Mouse (Mus musculus) layer of hippocampus, postnatal 25 days (tissue): ENCODE measurements around the gene Gpr132. TPM values are rescaled to one million over a fixed set of nuclear protein-coding genes. Genes with fewer than 3 reads are reported as not detected.

Experiments used
- DNase-seq, 2 experiments: peaks; one replicate each; pipeline ENCODE4 v3.0.0; 2022; ENCODE audit warnings: mixed read lengths in 2 of 2, low spot score in 1 of 2; ENCODE audit errors: extremely low spot score in 1 of 2
- total RNA-seq, 2 experiments: library from RNA; stranded (reverse); gene quantifications; 2 replicates each; pipeline ENCODE4 v1.2.3; 2021

Gene Gpr132
- total RNA-seq: under 1 TPM in 1 of 2 experiments, not detected in 1; 0.10 TPM

DNA sequence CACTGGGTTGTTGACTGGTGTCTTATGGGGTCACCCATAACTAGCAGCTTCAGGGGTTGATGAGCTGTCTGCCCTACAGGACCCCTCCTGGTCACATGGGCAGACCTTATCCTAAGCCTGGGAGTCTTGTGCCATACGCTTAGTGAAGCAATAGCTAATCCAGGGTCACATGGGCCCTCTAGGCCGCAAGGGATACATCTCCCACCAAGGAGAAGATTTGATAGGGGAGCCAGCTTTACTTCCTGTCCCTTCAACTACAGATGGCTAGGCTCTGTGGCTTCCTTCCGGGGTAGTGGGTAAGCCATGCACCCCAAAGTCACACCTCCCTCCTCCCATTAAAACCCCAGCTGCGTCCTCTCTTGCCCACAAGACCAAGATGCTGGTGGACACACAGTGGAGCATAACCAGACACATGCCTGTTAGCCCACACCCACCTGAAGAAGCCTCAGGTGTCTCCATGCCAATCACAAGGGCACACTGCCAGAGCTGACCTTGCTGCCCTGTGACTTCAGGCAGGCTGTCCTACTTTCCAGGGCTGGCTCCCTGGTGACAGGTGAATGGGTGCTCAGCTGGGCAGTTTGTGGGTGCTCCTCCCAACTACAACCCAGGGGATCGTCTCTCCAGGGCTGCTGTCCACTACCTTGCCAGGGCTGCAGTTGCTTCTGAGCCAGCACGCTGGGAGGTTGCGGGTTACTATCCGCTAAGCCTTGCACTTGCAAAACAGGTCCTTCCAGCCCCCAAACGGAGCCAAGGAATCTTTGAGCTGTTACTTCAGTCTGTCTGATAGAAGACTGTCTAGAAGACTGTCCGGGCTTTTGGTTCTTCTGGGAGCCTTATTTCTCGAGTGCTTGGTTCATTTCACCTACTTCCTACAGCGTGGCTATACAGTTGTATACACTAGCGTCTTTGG is at the start of gene Gpr132:
Gene Gpr132 (minus strand): TSS at position 51 of the 910 bp plus-strand sequence.
- DNase-seq: no peak

GRCm38 (mm10) chr12:112917486-112917885 is 49.5 kb upstream of the Gpr132 start:
- no peak for DNase-seq

DNA sequence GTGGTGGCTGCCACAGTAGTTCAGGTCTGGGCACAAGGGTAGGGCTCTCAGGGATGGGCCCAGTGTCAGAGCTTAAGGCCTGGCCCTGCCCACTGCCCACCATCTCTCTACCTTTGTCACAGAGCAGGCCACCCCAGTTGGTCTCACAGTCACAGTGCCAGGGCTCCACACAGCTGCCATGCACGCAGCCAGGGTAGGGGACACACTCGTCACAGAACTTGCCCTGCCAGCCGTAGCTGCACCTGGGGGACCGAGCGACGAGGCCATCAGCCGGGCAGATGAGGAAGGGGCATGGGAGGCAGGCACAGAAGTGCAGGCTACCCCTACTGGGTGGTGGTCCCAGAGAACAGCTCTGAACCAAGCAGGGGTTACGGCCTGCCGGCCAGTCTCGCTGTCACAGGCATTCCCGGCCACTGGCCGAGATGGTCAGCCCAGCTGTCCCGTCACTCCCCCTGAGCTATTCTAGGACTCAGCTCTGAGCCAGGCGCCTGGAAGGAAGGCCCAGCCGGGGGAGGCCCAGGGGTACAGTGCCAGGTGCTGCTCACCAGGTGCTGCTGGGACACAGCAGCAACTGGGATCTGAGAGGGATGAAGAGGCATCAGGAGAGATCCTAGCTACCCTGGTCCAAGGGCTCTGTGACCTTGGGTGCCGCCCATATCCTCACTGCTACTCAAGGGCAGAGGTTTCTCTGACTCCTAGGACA is 48.8 kb upstream of the Gpr132 start:
- no peak for DNase-seq

DNA sequence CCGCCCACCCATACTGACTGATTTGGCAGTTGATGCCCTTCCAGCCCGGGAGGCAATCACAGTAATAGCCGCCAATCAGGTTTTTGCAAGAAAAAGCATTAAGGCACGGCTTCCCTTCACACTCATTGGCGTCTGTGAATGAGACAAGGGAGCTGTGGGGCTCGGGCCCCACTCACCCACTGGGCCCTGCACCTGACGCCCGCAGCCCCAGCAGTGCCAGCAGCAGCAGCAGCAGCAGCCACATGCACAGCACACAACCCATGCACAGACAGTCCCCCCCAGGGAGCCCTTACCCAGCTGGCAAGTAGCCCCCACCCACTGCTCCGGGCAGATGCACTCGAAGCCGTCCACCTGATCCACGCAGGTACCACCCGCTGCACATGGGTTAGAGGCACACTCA is 47.6 kb upstream of the Gpr132 start:
- DNase-seq: no peak

- DNase-seq: no peak
Observed at GRCm38 (mm10) chr12:112914527-112914926, 46.5 kb upstream of the Gpr132 start.

DNA sequence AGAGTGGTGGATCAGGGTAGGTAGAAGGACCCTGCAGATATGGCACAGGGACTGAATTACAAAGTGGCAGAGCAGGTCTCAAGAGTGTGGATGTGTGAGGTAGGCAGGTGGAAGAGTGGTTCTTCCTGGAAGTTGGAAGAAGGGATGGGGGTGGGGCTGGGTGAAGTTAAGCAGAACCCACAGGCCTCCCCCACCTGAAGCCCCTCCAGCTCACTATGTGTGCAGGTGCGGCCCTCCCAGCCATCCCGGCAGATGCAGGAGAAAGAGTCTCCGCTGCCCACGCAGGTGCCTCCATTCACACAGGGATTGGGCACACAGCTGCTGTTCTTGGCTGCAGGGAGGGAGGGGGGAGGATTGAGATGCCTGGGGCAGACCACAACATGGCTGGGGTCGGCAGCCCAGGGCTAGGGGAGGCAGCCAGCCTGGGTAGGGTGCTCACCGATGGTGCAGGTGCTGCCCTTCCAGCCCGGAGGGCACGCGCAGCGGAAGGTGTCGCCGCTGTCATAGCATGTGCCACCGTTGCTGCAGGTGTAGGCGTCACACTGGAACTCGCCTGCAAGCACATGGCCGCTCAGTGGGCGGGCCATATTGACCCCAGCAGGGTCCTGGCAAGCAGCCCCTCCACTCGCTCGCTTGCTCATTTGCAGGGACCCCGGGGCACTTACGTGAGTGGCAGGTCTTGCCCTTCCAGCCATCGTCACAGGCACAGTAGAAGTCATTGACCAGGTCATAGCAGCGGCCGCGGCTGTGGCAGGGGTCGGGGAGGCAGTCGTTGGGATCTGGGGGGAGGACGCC is 45.1 kb upstream of the Gpr132 start:
- no peak for DNase-seq

GRCm38 (mm10) chr12:112911701-112912100 is 43.7 kb upstream of the Gpr132 start:
- no peak for DNase-seq

GRCm38 (mm10) chr12:112908991-112909390 is 41.0 kb upstream of the Gpr132 start:
- no peak for DNase-seq

GRCm38 (mm10) chr12:112905001-112905400 is 37.0 kb upstream of the Gpr132 start:
- DNase-seq: no peak

GRCm38 (mm10) chr12:112903941-112904340 is 35.9 kb upstream of the Gpr132 start:
- DNase-seq: no peak

- no peak for DNase-seq
Observed at GRCm38 (mm10) chr12:112900641-112901040, 32.6 kb upstream of the Gpr132 start.

DNA sequence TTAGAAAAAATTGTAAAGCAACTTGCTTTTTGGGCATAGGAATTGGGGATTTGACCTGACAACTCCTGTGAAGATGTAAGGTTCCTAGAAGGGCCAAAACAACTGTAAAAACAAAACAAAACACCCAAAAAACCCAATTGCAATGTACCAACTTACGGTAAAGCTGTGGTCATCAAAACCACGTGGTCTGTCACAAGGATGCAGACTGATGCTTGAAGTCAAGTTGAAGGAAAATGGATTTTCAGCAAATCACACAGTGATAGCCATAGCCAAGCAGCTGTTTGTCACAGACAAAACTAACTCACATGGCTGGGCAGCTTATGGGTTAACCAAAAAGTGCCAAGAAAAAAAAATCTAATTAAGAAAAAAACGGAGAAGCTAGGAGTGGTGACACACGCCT is 30.9 kb upstream of the Gpr132 start:
- DNase-seq: no peak

DNA sequence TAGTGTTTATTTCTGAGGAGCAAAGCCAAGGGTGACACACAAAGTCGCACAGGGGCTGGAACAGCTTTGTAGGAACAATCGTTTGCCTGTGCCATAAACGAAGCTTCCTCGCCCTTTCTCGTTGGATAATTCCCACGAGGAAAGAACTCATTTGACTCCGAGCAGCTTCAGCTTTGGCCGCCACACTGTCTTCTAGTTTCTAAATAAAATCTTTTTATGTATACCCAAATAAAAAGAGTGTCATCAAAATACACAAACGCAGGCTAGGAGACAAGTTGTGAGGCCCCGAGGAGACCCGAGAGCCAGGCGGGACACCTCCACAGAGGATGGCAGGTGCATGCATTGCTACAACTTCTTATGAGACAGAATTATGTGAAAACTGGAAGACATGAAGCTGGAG is 30.3 kb upstream of the Gpr132 start:
- DNase-seq: no peak

DNA sequence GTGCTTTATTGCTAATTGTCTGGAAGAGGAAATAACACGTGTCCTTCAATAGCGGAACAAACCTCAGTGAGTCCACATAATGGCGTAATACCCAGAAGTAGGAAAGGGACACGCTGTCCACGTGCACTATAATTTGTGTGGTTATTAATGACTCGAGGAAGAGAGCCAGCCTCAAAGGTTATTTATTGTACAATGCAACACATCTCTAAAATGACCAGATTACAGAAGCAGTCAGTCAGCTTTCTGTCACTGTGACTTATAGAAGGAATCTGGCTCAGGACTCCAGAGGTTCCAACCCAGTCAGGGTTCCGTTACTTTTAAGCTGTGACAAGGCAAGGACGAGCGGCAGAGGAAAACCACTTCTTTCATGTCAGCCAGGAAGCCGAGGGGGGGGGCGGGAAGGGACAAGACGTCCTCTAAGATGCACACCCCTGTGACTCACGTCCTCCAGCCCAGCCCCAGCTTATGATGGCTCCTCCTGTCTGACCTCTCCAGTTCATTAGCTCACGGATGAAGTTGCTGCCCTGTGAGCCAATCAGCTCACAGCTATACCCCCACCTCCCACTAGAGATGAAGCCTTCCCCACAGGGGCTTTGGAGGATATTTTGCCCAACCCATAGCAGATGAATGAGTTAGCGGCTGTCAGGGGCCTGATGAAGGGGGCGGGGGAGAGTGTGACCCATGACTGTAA is 29.6 kb upstream of the Gpr132 start:
- DNase-seq: no peak

DNA sequence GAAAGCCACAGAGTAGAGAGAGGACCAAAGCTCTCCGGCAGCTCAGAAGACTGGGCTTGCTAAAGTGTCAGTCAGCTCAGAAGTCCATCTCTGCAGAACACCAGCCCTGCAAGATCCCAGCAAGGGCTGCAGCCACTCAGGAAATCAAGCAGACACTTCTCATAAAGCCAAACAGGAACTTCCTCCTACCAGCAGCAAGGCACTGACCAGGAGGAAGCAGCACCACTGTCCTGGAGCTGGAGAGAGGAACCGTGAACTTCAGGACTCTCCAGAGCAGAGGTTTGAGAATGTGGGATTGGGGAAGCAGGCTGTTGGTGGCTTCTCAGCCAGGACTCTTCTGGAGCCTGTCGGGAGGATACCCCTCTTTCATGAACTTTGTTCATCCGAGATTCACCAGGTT is 26.9 kb upstream of the Gpr132 start:
- no peak for DNase-seq

DNA sequence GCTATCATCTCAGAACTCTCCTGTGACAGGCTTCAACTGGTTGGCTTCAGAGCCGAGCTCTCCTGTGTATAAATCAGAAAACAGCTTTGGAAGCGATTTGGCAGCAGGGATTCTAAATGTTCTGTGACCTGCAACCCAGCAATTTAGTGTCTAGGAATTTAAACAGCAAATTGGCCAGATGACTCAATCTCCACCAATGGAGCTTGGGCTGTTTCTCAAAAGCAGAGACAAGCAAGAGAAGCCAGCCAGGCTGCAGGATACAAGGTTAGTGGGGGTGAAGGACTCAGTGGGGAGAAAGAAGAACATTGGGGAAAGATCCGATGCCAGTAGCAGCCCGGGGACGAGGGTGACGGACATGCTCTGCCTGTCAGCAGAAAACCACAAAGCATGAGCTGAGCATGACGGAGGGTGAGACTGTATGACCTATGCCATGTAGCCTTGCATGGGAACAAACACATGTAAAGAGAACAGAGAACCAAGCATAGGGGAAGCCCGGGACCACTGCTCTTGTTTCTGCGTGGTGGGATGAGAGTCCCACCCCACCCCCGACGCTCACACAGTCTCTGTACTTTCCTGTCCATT is 26.4 kb upstream of the Gpr132 start:
- no peak for DNase-seq

- no peak for DNase-seq
Observed at GRCm38 (mm10) chr12:112885465-112885864, 17.4 kb upstream of the Gpr132 start.

- DNase-seq: no peak
Observed at GRCm38 (mm10) chr12:112881301-112881815, 13.3 kb upstream of the Gpr132 start.

- no peak for DNase-seq
Observed at GRCm38 (mm10) chr12:112880661-112881060, 12.6 kb upstream of the Gpr132 start.

DNA sequence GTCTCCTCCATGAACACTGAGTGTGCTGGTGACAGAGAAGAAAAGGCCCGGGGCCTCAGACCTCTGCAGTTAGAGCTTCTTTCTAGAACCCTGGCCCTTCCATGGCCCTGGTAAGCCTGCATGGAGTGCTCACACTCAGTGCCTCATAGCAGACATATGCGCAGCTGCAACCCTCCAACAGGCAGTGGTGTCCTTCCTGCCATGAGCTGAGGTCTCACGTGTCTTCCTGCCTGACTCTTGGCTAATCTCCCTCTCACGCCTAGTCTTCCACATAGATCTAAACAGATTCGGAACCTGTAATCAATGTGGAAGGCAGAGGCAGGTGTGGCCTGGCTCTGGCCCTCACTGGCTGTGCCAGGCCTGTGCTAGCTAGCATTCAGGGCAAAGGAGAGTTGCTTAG is 11.7 kb upstream of the Gpr132 start:
- DNase-seq: no peak
